Mouse (Mus musculus): ENCODE measurements around the gene Gm37240. TPM values are rescaled to one million over a fixed set of nuclear protein-coding genes. Genes with fewer than 3 reads are reported as not detected.

Gene Gm37240
- polyA plus RNA-seq, 1 experiment = 1.0 TPM

DNA sequence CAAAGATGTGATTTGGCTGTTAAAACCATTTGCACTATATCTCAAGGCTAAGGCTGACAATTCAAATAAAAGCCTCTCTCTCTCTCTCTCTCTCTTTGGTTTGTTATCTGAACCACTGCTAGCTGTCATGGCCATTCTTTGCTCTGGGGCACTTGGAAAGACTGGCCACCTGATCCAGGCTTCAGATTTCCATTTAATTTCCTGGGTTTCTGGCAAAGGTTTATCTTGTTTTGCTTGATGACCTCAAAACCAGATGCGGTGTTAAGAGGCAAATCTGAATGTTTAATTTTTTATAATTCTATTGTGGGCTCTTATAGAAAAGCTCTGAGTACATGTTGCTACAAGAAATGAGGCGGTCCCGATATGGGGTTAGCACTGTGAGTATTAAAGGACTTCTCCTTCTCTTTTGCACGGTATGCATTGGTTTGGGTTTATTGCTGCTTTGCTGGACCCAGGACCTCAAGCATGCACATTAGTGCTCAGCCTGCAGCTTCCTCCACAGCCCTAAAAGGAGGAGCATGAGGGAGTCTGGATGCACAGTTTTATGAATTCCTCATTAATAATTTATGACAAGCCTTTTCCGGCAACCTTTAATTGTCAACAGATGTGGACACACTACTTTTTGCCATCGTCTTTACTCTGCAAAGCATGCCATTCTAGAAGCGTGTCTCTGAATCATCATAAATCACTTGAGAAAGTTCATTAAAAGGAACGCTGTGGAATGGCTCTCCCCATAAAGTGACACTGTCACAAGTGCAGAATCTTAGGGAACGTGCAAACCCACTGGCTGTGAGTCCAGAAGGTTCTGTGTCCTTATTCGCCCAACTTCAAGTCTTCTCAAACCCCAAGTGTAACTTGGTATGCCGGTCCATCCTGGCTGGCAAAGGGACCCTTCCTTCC is 351.4 kb downstream of the Gm37240 start:
- H3K27ac ChIP-seq (ENCODE audit: control insufficient read depth, insufficient read depth, low read depth, low read length, poor library complexity) = no peak overlapping the region
- no peak overlapping the region for H3K4me3 ChIP-seq (replicated peaks; ENCODE audit: control insufficient read depth, low read depth, low read length)
- WGBS = 82% methylated on average over 11 of the region's 11 CpGs
- TF ChIP-seq CTCF (IDR thresholded peaks at IDR 0.05; ENCODE audit: control insufficient read depth, insufficient read depth, low read length) (no peak), POLR2A (IDR thresholded peaks at IDR 0.05; ENCODE audit: borderline replicate concordance, control insufficient read depth, low read depth, low read length) (no peak)
- H3K4me1 ChIP-seq (ENCODE audit: control insufficient read depth, insufficient read depth, low read length) = no peaks in the 10 kb centered on the region

GRCm38 (mm10) chr3:85535042-85535441 is 352.3 kb downstream of the Gm37240 start:
- WGBS = 78% methylated on average over 3 of the region's 3 CpGs
- Histone ChIP-seq H3K4me1 (ENCODE audit: control insufficient read depth, insufficient read depth, low read length) (no peaks in the 10 kb centered on the region), H3K27ac (ENCODE audit: control insufficient read depth, insufficient read depth, low read depth, low read length, poor library complexity) (no peak overlapping the region), H3K4me3 (replicated peaks; ENCODE audit: control insufficient read depth, low read depth, low read length) (no peak overlapping the region)
- TF ChIP-seq POLR2A (IDR thresholded peaks at IDR 0.05; ENCODE audit: borderline replicate concordance, control insufficient read depth, low read depth, low read length) (no peak), CTCF (IDR thresholded peaks at IDR 0.05; ENCODE audit: control insufficient read depth, insufficient read depth, low read length) (no peak)

GRCm38 (mm10) chr3:85532376-85532775 is 354.9 kb downstream of the Gm37240 start:
- H3K4me1 ChIP-seq (ENCODE audit: control insufficient read depth, insufficient read depth, low read length) = no peaks in the 10 kb centered on the region
- H3K27ac ChIP-seq (ENCODE audit: control insufficient read depth, insufficient read depth, low read depth, low read length, poor library complexity) = no peak overlapping the region
- H3K4me3 ChIP-seq (replicated peaks; ENCODE audit: control insufficient read depth, low read depth, low read length) = no peak overlapping the region
- 86% methylated on average over 3 of the region's 3 CpGs for WGBS
- no peak for TF ChIP-seq POLR2A (IDR thresholded peaks at IDR 0.05; ENCODE audit: borderline replicate concordance, control insufficient read depth, low read depth, low read length)

DNA sequence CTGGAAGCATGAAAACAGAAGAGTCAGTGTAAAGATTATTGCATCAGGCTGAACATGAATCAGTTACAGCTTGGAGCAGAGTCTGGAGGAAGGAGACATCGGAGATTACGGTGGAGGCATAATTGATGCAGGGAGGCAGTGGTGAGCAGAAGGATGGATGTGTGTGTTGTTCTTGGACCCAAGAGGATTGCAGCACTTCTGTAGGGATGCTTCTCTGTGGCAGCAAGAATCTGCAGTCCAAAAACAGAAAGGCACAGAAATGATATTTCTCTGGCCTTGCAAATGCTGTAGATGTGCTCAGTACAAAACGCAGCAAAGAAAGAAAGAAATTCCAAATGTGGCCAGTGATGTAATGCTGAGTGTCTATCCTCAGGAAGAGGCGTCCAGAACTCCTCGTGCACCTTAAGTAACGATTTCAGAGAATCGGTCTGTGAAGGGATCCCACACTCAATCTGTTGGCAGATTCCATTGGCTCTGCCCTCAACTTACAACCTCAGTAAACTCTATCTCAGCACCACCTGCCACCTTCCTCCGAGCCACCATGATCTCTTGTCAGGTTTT is 356.6 kb downstream of the Gm37240 start:
- TF ChIP-seq POLR2A (IDR thresholded peaks at IDR 0.05; ENCODE audit: borderline replicate concordance, control insufficient read depth, low read depth, low read length) (no peak), CTCF (IDR thresholded peaks at IDR 0.05; ENCODE audit: control insufficient read depth, insufficient read depth, low read length) (no peak)
- Histone ChIP-seq H3K4me1 (ENCODE audit: control insufficient read depth, insufficient read depth, low read length) (no peaks in the 10 kb centered on the region), H3K4me3 (replicated peaks; ENCODE audit: control insufficient read depth, low read depth, low read length) (no peak overlapping the region), H3K27ac (ENCODE audit: control insufficient read depth, insufficient read depth, low read depth, low read length, poor library complexity) (no peak overlapping the region)
- WGBS = 85% methylated on average over 8 of the region's 8 CpGs

- Histone ChIP-seq H3K27ac (ENCODE audit: control insufficient read depth, insufficient read depth, low read depth, low read length, poor library complexity) (no peak overlapping the region), H3K4me3 (replicated peaks; ENCODE audit: control insufficient read depth, low read depth, low read length) (no peak overlapping the region), H3K4me1 (ENCODE audit: control insufficient read depth, insufficient read depth, low read length) (no peaks in the 10 kb centered on the region)
- no peak for TF ChIP-seq POLR2A (IDR thresholded peaks at IDR 0.05; ENCODE audit: borderline replicate concordance, control insufficient read depth, low read depth, low read length)
- no peak for TF ChIP-seq CTCF (IDR thresholded peaks at IDR 0.05; ENCODE audit: control insufficient read depth, insufficient read depth, low read length)
- 77% methylated on average over 1 of the region's 1 CpGs for WGBS
These were observed 365.9 kb downstream of the Gm37240 start for GRCm38 (mm10) chr3:85521311-85521907.

DNA sequence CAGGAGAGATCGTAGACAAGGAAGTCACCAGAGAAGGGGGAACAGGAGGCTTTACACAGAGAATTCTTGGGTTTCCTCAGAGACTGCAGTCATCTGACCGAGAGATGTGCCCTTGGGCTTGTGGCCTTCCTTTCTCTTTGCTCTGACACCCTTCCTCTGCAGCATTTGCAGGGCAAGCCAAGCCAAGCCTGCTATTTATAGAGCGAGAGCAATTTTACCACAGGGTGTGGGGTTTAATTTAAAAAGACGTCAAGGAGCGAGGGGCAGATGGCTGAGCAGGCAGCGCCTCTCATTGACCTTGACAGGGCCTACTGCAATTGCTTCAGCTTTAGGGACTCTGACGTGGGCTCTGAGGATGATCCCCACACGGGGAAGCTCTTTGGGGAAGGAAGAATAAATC is 368.6 kb downstream of the Gm37240 start:
- no peaks in the 10 kb centered on the region for H3K4me1 ChIP-seq (ENCODE audit: control insufficient read depth, insufficient read depth, low read length)
- no peak for TF ChIP-seq CTCF (IDR thresholded peaks at IDR 0.05; ENCODE audit: control insufficient read depth, insufficient read depth, low read length)
- TF ChIP-seq POLR2A (IDR thresholded peaks at IDR 0.05; ENCODE audit: borderline replicate concordance, control insufficient read depth, low read depth, low read length) = no peak
- no peak overlapping the region for H3K27ac ChIP-seq (ENCODE audit: control insufficient read depth, insufficient read depth, low read depth, low read length, poor library complexity)
- 31% methylated on average over 8 of the region's 8 CpGs for WGBS
- no peak overlapping the region for H3K4me3 ChIP-seq (replicated peaks; ENCODE audit: control insufficient read depth, low read depth, low read length)

DNA sequence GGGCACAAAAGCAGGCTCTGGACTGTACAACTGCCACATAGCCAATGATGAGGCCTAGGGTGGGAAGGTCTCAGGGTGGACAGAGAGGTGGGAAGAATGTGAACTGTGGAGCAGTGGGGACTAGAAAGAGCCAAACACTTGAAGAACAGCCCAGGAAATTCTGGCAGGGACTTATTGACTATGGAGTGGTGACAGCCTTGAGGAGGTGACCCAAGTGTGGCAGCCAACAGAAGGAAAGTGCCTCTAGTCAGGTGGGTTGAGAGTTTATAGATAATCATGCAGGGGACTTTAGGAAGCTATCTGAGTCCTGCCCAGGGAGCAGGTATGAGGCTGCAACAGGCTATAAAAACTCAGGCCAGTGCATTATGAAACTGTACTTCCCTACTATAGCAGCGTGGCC is 369.2 kb downstream of the Gm37240 start:
- WGBS = 39% methylated on average over 1 of the region's 1 CpGs
- no peak for TF ChIP-seq POLR2A (IDR thresholded peaks at IDR 0.05; ENCODE audit: borderline replicate concordance, control insufficient read depth, low read depth, low read length)
- no peak for TF ChIP-seq CTCF (IDR thresholded peaks at IDR 0.05; ENCODE audit: control insufficient read depth, insufficient read depth, low read length)
- Histone ChIP-seq H3K4me3 (replicated peaks; ENCODE audit: control insufficient read depth, low read depth, low read length) (no peak overlapping the region), H3K4me1 (ENCODE audit: control insufficient read depth, insufficient read depth, low read length) (no peaks in the 10 kb centered on the region), H3K27ac (ENCODE audit: control insufficient read depth, insufficient read depth, low read depth, low read length, poor library complexity) (no peak overlapping the region)

GRCm38 (mm10) chr3:85516739-85517396 is 370.4 kb downstream of the Gm37240 start:
- no peak for TF ChIP-seq CTCF (IDR thresholded peaks at IDR 0.05; ENCODE audit: control insufficient read depth, insufficient read depth, low read length)
- Histone ChIP-seq H3K4me1 (ENCODE audit: control insufficient read depth, insufficient read depth, low read length) (no peaks in the 10 kb centered on the region), H3K4me3 (replicated peaks; ENCODE audit: control insufficient read depth, low read depth, low read length) (no peak overlapping the region), H3K27ac (ENCODE audit: control insufficient read depth, insufficient read depth, low read depth, low read length, poor library complexity) (no peak overlapping the region)
- 79% methylated on average over 11 of the region's 11 CpGs for WGBS
